Mouse (Mus musculus) lung, postnatal 14 days (tissue): Measurements from ENCODE around the gene Sh3pxd2a.
A peak's percentile ranks its signal among the peaks of the same experiment; 100 is the strongest.

Source experiments
- DNase-seq: peaks from one replicate; pipeline ENCODE4 v3.0.0; 2021

Sh3pxd2a gene

GRCm38 (mm10) chr19:47266070-47266801, 198.0 kb downstream of the Sh3pxd2a start:
- no peak for DNase-seq

GRCm38 (mm10) chr19:47264322-47265092, 199.7 kb downstream of the Sh3pxd2a start:
- peak; percentile 89 for DNase-seq

GRCm38 (mm10) chr19:47263621-47264020, 200.6 kb downstream of the Sh3pxd2a start:
- no peak for DNase-seq

- no peak for DNase-seq
Measured at GRCm38 (mm10) chr19:47261196-47261595, 203.0 kb downstream of the Sh3pxd2a start.

- peak; percentile 42 for DNase-seq
Measured at GRCm38 (mm10) chr19:47259581-47259980, 204.6 kb downstream of the Sh3pxd2a start.

- no peak for DNase-seq
Measured at GRCm38 (mm10) chr19:47255919-47256318, 208.3 kb downstream of the Sh3pxd2a start.

- DNase-seq, result no peak
Measured at GRCm38 (mm10) chr19:47255036-47255435, 209.2 kb downstream of the Sh3pxd2a start.

- no peak for DNase-seq
Measured at GRCm38 (mm10) chr19:47253053-47253628, 211.1 kb downstream of the Sh3pxd2a start.

- no peak for DNase-seq
Measured at GRCm38 (mm10) chr19:47250931-47251330, 213.3 kb downstream of the Sh3pxd2a start.

- no peak for DNase-seq
Measured at GRCm38 (mm10) chr19:47248906-47249568, 215.2 kb downstream of the Sh3pxd2a start.

- no peak for DNase-seq
Measured at GRCm38 (mm10) chr19:47248296-47248695, 215.9 kb downstream of the Sh3pxd2a start.

GRCm38 (mm10) chr19:47247791-47248190, 216.4 kb downstream of the Sh3pxd2a start:
- peak; percentile 63 for DNase-seq

- no peak for DNase-seq
Measured at GRCm38 (mm10) chr19:47245512-47245911, 218.7 kb downstream of the Sh3pxd2a start.

- no peak for DNase-seq
Measured at GRCm38 (mm10) chr19:47242227-47242626, 222.0 kb downstream of the Sh3pxd2a start.

GRCm38 (mm10) chr19:47240957-47241356, 223.2 kb downstream of the Sh3pxd2a start:
- DNase-seq, result no peak

- no peak for DNase-seq
Measured at GRCm38 (mm10) chr19:47240076-47240475, 224.1 kb downstream of the Sh3pxd2a start.

- DNase-seq, result no peak
Measured at GRCm38 (mm10) chr19:47233087-47233486, 231.1 kb downstream of the Sh3pxd2a start.

- no peak for DNase-seq
Measured at GRCm38 (mm10) chr19:47232077-47232865, 231.9 kb downstream of the Sh3pxd2a start.

GRCm38 (mm10) chr19:47231389-47231788, 232.8 kb downstream of the Sh3pxd2a start:
- DNase-seq, result no peak

GRCm38 (mm10) chr19:47230682-47231081, 233.5 kb downstream of the Sh3pxd2a start:
- DNase-seq, result no peak

- DNase-seq, result no peak
Measured at GRCm38 (mm10) chr19:47230082-47230481, 234.1 kb downstream of the Sh3pxd2a start.

- DNase-seq, result peak; percentile 18
Measured at GRCm38 (mm10) chr19:47229461-47229860, 234.7 kb downstream of the Sh3pxd2a start.
